Comparison of ENCODE assay signal across 26 mouse cellular contexts in the genomic region with DNA sequence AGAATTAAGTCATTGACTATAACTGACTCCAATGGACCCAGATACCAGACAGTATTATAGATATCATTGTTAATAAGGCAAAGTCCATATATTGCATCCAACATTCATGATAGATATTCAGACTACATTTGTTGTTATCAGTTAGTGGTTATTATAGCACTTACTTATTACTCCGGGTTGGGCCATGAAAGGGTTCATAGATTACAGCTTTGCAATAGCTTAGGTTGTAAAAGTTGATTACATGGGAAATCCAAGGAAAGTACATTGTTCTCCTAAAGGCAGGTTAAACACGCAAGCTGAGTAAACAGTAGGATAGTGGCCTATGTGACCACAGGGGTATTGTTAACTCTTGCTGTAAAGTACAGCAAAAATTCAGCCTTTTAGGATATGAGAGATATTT.
"Had no signal": no experiment of that assay in that cellular context is flagged by ENCODE, and none has a peak within 500 bp of the region (broad histone marks: within the 10 kb centered on the region; RNA-seq: fewer than 3 reads in every experiment).

No protein-coding gene starts in this region.

- H3K4me3 ChIP-seq: gastrocnemius, adult 2 months; heart, embryonic 10.5 days; heart, embryonic 12.5 days; hindbrain, embryonic 10.5 days; hindbrain, embryonic 12.5 days; layer of hippocampus, adult 2 months; left cerebral cortex, adult 2 months; limb, embryonic 10.5 days; limb, embryonic 12.5 days; liver, embryonic 13.5 days; liver, embryonic 15.5 days had no signal

- H3K4me2 ChIP-seq: heart, embryonic 12.5 days; hindbrain, embryonic 12.5 days; hindbrain, embryonic 14.5 days; limb, embryonic 12.5 days; liver, embryonic 11.5 days; liver, embryonic 13.5 days; liver, embryonic 15.5 days had no signal

- H3K36me3 ChIP-seq: heart, embryonic 10.5 days; heart, embryonic 12.5 days; hindbrain, embryonic 10.5 days; hindbrain, embryonic 12.5 days; limb, embryonic 10.5 days; limb, embryonic 12.5 days; liver, embryonic 13.5 days; liver, embryonic 15.5 days had no signal

- H3K9me3 ChIP-seq: heart, embryonic 10.5 days; heart, embryonic 12.5 days; hindbrain, embryonic 10.5 days; hindbrain, embryonic 12.5 days; limb, embryonic 10.5 days; limb, embryonic 12.5 days; liver, embryonic 13.5 days; liver, embryonic 15.5 days had no signal

- H3K27me3 ChIP-seq: heart, embryonic 12.5 days; hindbrain, embryonic 12.5 days; limb, embryonic 12.5 days; liver, embryonic 13.5 days; liver, embryonic 15.5 days had no signal

- H3K9ac ChIP-seq: heart, embryonic 12.5 days; hindbrain, embryonic 12.5 days; hindbrain, embryonic 14.5 days; limb, embryonic 12.5 days; liver, embryonic 13.5 days; liver, embryonic 15.5 days had no signal

- ATAC-seq: hindbrain, embryonic 16.5 days; inflammation-experienced regulatory T-cells, adult 6 months had no signal

- H3K4me1 ChIP-seq: heart, embryonic 10.5 days; heart, embryonic 12.5 days; liver, embryonic 13.5 days; liver, embryonic 15.5 days had no signal

- DNase-seq: gastrocnemius, adult 2 months; gastrocnemius, postnatal 10 days; gastrocnemius, postnatal 25 days; heart, adult 18-20 months; heart, postnatal 10 days; heart, postnatal 4 days; kidney, adult 18-20 months; kidney, adult 8-10 months; kidney, postnatal 14 days; kidney, postnatal 36 days; liver; liver, embryonic 13.5 days had no signal

- H3K27ac ChIP-seq: gastrocnemius, adult 2 months; heart, embryonic 10.5 days; hindbrain, embryonic 10.5 days; hindbrain, embryonic 12.5 days; hindbrain, embryonic 14.5 days; kidney, postnatal 0 days; layer of hippocampus, adult 2 months; left cerebral cortex, adult 2 months; limb, embryonic 10.5 days; limb, embryonic 12.5 days; liver, embryonic 13.5 days; liver, embryonic 15.5 days had no signal
